Mouse (Mus musculus) erythroblast, embryonic 14.5 days (primary cell): ENCODE results near the gene Pou2af1. TPM values are rescaled to one million over a fixed set of nuclear protein-coding genes. Genes with fewer than 3 reads are reported as not detected.

Experiments
- H3K27me3 ChIP-seq: 2 replicates; pipeline ENCODE4 v1.6.1; 2012; ENCODE audit warnings: inconsistent platforms; ENCODE audit not compliant: control insufficient read depth
- H3K36me3 ChIP-seq: 2 replicates; pipeline ENCODE4 v1.6.1; 2012; ENCODE audit warnings: mild to moderate bottlenecking, inconsistent platforms; ENCODE audit not compliant: control insufficient read depth
- H3K4me1 ChIP-seq: 2 replicates; pipeline ENCODE4 v1.6.1; 2012; ENCODE audit warnings: inconsistent platforms; ENCODE audit not compliant: control insufficient read depth
- H3K4me3 ChIP-seq: replicated peaks from 2 replicates; pipeline ENCODE3; 2012; ENCODE audit warnings: moderate library complexity, mild to moderate bottlenecking, inconsistent platforms
- H3K9me3 ChIP-seq: 2 replicates; pipeline ENCODE4 v1.6.1; 2012; ENCODE audit warnings: low read length, inconsistent platforms, mixed read lengths; ENCODE audit not compliant: control insufficient read depth
- GATA1 ChIP-seq: IDR thresholded peaks from 2 replicates; pipeline ENCODE4 v1.6.1; 2012; ENCODE audit warnings: low read length, inconsistent platforms, mixed read lengths
- TAL1 ChIP-seq: IDR thresholded peaks from 3 replicates; pipeline ENCODE4 v1.6.1; 2012; ENCODE audit warnings: low read length, inconsistent platforms, mixed read lengths
- polyA plus RNA-seq: library from polyadenylated mRNA; stranded (reverse); fragments of >175 nt; gene quantifications from 2 replicates; pipeline ENCODE4 v1.2.3, GENCODE M21; 2012

The Pou2af1 gene
- polyA plus RNA-seq, 1 experiment: 0.10 TPM

GRCm38 (mm10) chr9:51268852-51269251, 55.3 kb downstream of the Pou2af1 start:
- Histone ChIP-seq H3K9me3 (no peaks in the 10 kb centered on the region), H3K27me3 (peaks cover 5% of the 10 kb centered on the region; the same call in 1 of the 2 replicates), H3K4me1 (no peaks in the 10 kb centered on the region), H3K36me3 (no peaks in the 10 kb centered on the region), H3K4me3 (no peak overlapping the region)
- TF ChIP-seq GATA1: no peak
- TF ChIP-seq TAL1: no peak

GRCm38 (mm10) chr9:51271073-51271472, 57.6 kb downstream of the Pou2af1 start:
- Histone ChIP-seq H3K4me3 (no peak overlapping the region), H3K27me3 (peaks cover 5% of the 10 kb centered on the region; the same call in 1 of the 2 replicates), H3K4me1 (no peaks in the 10 kb centered on the region), H3K36me3 (no peaks in the 10 kb centered on the region), H3K9me3 (no peaks in the 10 kb centered on the region)
- TF ChIP-seq GATA1 (no peak), TAL1 (no peak)

- TF ChIP-seq GATA1: no peak
- no peak for TF ChIP-seq TAL1
Observed at GRCm38 (mm10) chr9:51272102-51272501, 58.6 kb downstream of the Pou2af1 start.

GRCm38 (mm10) chr9:51273581-51274154, 60.2 kb downstream of the Pou2af1 start:
- Histone ChIP-seq H3K36me3 (no peaks in the 10 kb centered on the region), H3K4me3 (no peak overlapping the region), H3K27me3 (peaks cover 21% of the 10 kb centered on the region), H3K4me1 (no peaks in the 10 kb centered on the region; the same call in 1 of the 2 replicates), H3K9me3 (no peaks in the 10 kb centered on the region)
- TF ChIP-seq TAL1 (no peak), GATA1 (no peak)

More at GRCm38 (mm10) chr9:51272102-51272501, 58.6 kb downstream of the Pou2af1 start:
- H3K9me3 ChIP-seq: no peaks in the 10 kb centered on the region
- H3K27me3 ChIP-seq: peaks cover 5% of the 10 kb centered on the region
- H3K36me3 ChIP-seq: no peaks in the 10 kb centered on the region
- no peak overlapping the region for H3K4me3 ChIP-seq
- no peaks in the 10 kb centered on the region for H3K4me1 ChIP-seq

GRCm38 (mm10) chr9:51274678-51275077, 61.2 kb downstream of the Pou2af1 start:
- peaks cover 31% of the 10 kb centered on the region for H3K27me3 ChIP-seq
- H3K4me1 ChIP-seq: no peaks in the 10 kb centered on the region; the same call in 1 of the 2 replicates
- no peak overlapping the region for H3K4me3 ChIP-seq
- no peak for TF ChIP-seq TAL1
- no peak for TF ChIP-seq GATA1
- no peaks in the 10 kb centered on the region for H3K36me3 ChIP-seq
- H3K9me3 ChIP-seq: no peaks in the 10 kb centered on the region

- Histone ChIP-seq H3K27me3 (peaks cover 43% of the 10 kb centered on the region), H3K4me1 (no peaks in the 10 kb centered on the region; the same call in 1 of the 2 replicates), H3K9me3 (no peaks in the 10 kb centered on the region), H3K36me3 (no peaks in the 10 kb centered on the region), H3K4me3 (no peak overlapping the region)
- TF ChIP-seq GATA1 (no peak), TAL1 (no peak)
Observed at GRCm38 (mm10) chr9:51277834-51278498, 64.5 kb downstream of the Pou2af1 start.

- H3K36me3 ChIP-seq: no peaks in the 10 kb centered on the region
- H3K27me3 ChIP-seq: peaks cover 39% of the 10 kb centered on the region
- no peaks in the 10 kb centered on the region; the same call in 1 of the 2 replicates for H3K4me1 ChIP-seq
- TF ChIP-seq GATA1 (no peak), TAL1 (no peak)
- H3K4me3 ChIP-seq: peak within 1 kb of the TSS; percentile 38
- no peaks in the 10 kb centered on the region for H3K9me3 ChIP-seq
Observed at GRCm38 (mm10) chr9:51278500-51279381, 65.2 kb downstream of the Pou2af1 start, which contains the start of gene Colca2. Colca2 (minus strand) TSS chr9:51278569.

- Histone ChIP-seq H3K9me3 (no peaks in the 10 kb centered on the region), H3K4me1 (no peaks in the 10 kb centered on the region), H3K27me3 (peaks cover under 1% of the 10 kb centered on the region; the same call in 1 of the 2 replicates), H3K36me3 (no peaks in the 10 kb centered on the region), H3K4me3 (no peak overlapping the region)
- TF ChIP-seq TAL1 (no peak), GATA1 (no peak)
Observed at GRCm38 (mm10) chr9:51286079-51286478, 72.6 kb downstream of the Pou2af1 start.

Other genes starting within 250 kb of the Pou2af1 start
- 1.0 and 1.2 TPM in 2 replicates for gene Sik2, start 204.6 kb upstream of the Pou2af1 start, polyA plus RNA-seq
- gene Btg4, start 152.8 kb upstream of the Pou2af1 start, polyA plus RNA-seq: not detected in 2 replicates
- gene Layn, start 136.6 kb upstream of the Pou2af1 start, polyA plus RNA-seq: not detected in 2 replicates
- not detected in 2 replicates for gene 4833427G06Rik, start 111.6 kb upstream of the Pou2af1 start, polyA plus RNA-seq
- gene Gm32742, start 48.2 kb upstream of the Pou2af1 start, polyA plus RNA-seq: not detected in 2 replicates
- not detected in 2 replicates for gene Colca2, start 64.9 kb downstream of the Pou2af1 start, polyA plus RNA-seq
- 0.05 and 0.08 TPM in 2 replicates for gene 1810046K07Rik, start 115.2 kb downstream of the Pou2af1 start, polyA plus RNA-seq